Mouse (Mus musculus) cerebellum, postnatal 25 days (tissue): ENCODE results near the gene Eif2s2.
"Not testable (repeated sequence)": the region's sequence is repeated elsewhere in the genome, so short reads cannot be mapped to it uniquely, and the experiment has no call there.

Experiments
- DNase-seq, 2 experiments: peaks; one replicate each; pipeline ENCODE4 v3.0.0; 2021; ENCODE audit warnings: mixed read lengths in 2 of 2

Gene Eif2s2

GRCm38 (mm10) chr2:154892201-154893044, at the start of gene Eif2s2:
Eif2s2 (minus strand) TSS chr2:154892935.
- peak; percentile 96 to 97 for DNase-seq

GRCm38 (mm10) chr2:154941952-154942351, 49.2 kb upstream of the Eif2s2 start:
- DNase-seq: no peak

GRCm38 (mm10) chr2:154937547-154938390, 45.0 kb upstream of the Eif2s2 start:
- DNase-seq: no peak

DNA sequence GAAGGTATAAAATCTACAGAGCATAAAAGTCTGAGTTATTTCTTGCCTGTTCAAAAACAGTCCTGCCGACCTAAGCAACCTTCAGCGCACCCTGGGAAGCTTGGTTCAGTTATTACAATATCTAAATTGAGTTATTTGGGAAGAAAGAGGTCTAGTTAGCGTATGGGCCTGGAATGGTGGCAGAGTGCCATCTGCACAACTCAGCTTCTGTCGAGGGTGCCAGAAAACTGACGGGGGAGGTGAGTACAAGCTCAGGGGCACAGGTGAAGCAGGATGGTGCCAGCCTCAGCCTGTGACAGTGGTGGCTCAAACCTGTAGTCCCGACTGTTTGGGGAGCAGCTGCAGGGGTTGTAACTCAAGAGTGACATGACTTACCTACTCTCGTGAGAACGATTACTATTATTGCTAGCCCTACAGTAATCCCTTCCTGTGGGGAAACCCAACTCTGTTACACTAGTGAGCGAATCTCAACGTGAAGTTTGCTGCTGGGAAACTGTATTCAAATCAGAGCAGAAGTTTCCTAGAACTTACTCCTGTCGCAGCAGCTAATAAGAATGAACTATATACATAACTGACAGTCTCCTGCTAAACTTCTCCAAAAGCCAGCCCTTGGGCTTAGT, 43.9 kb upstream of the Eif2s2 start:
- DNase-seq: peak in 1 of 2 experiments; percentile 22

GRCm38 (mm10) chr2:154936106-154936505, 43.4 kb upstream of the Eif2s2 start:
- DNase-seq: no peak

GRCm38 (mm10) chr2:154933884-154934283, 41.1 kb upstream of the Eif2s2 start:
- no peak for DNase-seq

DNA sequence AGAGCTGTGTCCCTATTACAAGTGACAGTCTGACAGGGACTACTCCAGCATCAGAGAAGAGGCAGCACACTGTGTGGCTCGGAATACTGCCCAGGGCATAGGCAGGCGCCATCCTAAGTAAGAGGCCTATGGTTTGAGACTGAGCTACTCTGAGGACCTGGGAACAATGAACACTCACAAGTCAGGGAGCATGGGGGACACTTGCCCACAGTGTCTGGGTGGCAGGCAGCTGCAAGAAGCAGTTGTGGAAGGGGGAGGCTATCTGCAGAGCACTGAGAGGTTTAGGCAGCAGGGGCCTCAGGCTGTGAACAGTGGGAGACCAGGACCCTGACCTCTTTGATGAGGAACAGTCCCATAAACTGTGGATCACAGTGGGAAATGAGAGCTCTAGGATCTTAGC, 35.6 kb upstream of the Eif2s2 start:
- peak in 1 of 2 experiments; percentile 9 for DNase-seq

DNA sequence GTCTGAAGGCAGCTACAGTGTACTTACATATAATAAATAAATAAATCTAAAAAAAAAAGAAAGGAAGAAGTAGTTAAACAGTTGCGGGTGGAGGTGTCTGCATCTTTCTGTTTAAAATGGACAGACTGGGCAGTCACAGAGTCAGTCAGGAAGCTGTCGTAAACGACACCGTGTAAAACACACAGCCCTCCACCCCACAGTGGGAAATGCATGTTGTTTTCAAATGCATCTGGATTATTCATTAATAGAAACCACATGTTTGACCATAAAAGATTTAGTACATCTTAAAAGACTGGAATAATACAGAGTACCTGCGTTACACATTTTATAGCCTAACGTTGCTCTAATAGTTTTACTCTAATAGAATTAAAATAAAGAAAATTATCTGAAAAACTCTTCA, 34.1 kb upstream of the Eif2s2 start:
- DNase-seq: no peak

- no peak for DNase-seq
These were observed 32.8 kb upstream of the Eif2s2 start for GRCm38 (mm10) chr2:154925411-154926031.

GRCm38 (mm10) chr2:154922134-154922533, 29.4 kb upstream of the Eif2s2 start:
- not testable (repeated sequence) for DNase-seq

DNA sequence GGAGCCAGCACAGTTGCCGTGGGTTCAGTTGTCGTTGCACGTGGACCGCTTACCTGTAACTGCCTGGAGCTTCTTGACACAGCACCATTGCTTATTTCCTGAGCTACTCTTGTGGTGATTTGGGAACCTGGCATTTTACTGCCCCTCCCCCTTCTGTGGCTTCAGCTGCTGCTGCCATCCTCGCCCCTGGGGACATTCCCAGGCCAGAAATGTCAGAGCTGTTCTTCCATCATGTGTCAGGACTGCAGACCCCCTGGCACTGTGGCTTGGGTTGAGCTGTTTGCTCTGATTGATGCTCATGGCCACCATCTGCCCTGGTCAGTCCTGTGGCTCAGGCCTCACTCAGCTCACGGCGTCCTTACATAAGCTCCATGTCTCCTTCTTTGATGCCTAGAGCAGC, 28.2 kb upstream of the Eif2s2 start:
- DNase-seq: no peak

DNA sequence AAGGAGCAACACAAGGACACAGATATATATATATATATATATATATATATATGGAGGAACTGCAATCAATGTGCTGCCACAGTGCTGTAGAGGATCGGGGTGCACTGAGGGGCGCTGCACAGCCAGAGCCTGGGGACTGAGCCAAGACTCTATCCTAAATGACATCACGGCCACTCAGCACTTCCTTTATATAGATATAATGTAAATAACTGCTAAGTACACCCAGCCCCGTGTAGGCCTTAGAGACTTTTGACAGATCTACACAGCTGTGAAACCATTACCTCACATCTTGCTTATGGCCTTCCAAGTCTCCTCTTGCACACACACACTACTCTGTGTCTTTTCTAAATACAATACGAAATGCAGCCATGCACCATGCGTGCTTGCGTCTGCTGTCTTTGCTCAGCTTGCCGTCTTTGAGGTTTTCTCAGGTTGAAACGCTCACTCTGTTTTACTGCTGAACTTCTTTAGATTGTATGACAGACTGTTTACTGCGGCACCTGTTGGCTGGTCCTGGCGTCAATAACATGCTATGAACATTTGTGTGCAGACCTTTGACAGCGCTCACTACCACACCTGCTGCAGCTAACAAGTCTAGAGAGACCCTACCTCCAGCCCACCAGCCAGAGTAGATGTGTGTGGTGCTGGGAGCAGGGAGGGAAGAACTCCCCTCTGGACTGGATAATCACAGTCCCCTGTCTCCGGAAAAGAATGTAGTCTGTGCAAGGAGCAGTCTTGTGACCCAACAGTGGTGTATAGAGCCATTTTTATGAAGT, 25.3 kb upstream of the Eif2s2 start:
- no peak for DNase-seq

DNA sequence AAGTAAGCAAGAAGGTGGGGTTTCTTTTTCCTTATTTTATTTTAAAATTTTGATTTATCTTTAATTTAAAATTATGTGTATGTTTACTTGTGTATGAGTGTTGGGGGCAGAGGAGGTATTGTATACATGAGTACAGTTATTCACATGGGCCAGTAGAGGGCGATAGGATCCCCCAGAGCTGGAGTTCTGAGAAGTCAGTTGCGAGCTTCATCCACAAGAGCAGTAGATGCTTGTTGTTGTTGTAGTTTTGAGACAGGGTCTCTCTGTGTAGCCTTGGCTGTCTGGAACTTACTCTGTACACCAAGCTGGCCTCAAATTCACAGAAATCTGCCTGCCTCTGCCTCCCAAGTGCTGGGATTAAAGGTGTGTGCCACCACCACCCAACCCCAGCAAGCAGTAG, 23.8 kb upstream of the Eif2s2 start:
- DNase-seq: peak in 1 of 2 experiments; percentile 26

DNA sequence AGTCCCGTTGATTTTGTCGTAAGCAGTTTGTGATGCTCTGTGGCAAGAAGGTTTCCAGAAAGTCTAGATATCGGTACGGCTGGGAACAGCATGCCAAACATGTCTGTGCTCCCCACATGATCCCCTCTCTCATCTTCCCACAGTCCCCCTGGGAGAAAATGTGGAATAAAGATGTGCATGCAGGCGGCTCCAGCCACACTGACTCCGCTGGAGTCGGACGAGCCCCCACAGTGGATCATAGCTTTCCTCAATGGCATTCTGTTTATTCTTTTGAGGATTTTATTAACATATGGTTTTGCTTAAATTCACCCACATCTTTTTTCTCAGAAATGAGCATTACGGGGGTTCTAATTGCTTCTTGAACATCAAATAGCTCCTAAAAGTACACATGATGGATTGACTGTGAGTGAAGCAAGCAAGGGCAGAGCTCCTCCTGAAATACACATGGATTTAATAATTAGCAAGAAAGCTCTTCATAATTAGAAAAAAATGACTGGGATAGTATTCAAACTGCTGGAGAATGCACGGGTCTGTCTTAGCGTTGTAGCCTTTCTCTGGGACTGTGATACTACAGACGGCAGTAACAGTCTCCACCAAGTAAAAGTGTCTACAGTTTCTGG, 23.3 kb upstream of the Eif2s2 start:
- DNase-seq: no peak

GRCm38 (mm10) chr2:154909789-154910188, 17.1 kb upstream of the Eif2s2 start:
- DNase-seq: no peak

- DNase-seq: not testable (repeated sequence)
These were observed 15.5 kb upstream of the Eif2s2 start for GRCm38 (mm10) chr2:154908223-154908622.

- DNase-seq: no peak
These were observed 13.1 kb upstream of the Eif2s2 start for GRCm38 (mm10) chr2:154905796-154906195.

DNA sequence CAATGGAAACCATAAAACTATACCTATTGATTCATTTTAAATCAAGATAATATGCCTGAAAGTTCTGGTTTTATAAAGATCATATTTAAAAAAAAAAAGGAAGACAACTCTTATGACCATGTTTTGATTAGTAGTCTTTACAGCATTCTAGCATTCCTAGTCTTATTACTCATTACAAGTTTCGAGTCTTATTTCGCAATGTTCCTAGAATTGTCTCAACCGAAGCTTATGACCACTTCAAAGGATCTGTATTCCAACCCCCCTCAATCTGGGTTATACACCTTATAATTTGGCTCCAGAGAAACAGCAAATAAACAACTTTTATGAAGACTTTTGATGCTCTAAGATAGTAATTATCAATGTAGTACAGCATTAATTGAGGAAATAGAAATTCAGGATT, 9.4 kb upstream of the Eif2s2 start:
- DNase-seq: no peak

DNA sequence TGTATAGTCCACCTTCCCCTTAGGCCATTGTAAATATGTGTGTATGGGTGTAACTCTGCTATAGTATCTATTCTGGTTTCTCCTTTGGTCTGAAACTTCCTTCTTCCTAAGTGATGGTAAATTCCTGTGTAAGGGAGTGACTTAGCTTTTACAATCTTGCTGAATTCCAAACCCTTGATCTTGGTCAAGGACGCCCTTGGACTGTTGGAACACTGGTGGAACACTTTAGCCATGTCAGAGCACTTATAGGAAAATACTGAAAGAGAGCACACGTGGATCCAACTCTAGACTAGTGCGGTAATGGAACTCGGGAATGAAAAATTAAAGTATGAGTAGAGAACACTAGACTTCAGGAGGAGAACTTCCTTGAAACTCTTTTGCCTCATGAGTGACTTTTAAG, 6.7 kb upstream of the Eif2s2 start:
- not testable (repeated sequence) for DNase-seq

DNA sequence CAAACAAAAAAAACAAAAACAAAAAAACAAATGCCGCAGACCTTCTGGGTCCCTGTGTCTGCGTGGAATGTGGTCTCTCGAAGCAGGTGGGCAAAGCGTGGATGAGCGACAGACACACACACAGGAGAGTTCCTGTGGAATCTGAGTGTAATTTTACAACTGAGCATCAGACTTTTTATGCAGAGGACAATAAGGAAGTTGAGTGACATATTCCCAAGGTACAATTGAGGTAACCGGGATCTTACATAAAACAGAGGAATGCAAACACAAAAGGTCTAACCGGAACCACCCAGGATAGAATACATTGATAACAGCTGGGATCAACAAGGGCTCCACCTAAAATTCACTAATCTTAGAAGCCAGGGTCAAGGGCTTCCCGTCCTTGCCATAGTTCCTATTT, 6.3 kb upstream of the Eif2s2 start:
- DNase-seq: not testable (repeated sequence)

DNA sequence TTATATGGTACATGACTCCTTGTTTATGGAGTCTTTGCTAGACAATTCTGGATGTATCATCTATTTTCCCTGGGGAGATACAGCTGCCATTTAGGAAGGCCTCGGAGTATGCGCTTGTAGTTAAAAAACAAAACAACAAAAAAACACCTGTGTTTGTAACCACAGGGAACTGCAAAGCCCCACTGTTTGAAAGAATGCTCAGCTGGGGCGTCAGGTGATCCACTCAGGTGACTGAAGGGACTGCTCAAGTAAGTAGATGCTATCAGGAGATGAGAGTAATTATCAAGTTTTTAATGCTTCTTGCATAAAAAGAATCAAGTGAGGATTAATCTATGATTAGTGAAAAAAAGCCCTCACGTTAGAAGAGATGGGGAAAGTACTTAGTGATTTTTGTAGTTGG, 813 bp upstream of the Eif2s2 start:
- DNase-seq: no peak

- no peak for DNase-seq
These were observed 280 bp upstream of the Eif2s2 start for GRCm38 (mm10) chr2:154893045-154893385.
